Mouse (Mus musculus) ES-E14 (cell line): ENCODE data around the gene Klk10.

Experiments
- CHD2 ChIP-seq: IDR thresholded peaks from 2 replicates; pipeline ENCODE4 v1.6.1; 2014; ENCODE audit warnings: mild to moderate bottlenecking, low read depth, low read length, inconsistent platforms
- MAFK ChIP-seq: IDR thresholded peaks from 2 replicates; pipeline ENCODE4 v1.6.1; 2014; ENCODE audit warnings: mild to moderate bottlenecking, low read depth, low read length, inconsistent platforms; ENCODE audit not compliant: insufficient read depth

DNA sequence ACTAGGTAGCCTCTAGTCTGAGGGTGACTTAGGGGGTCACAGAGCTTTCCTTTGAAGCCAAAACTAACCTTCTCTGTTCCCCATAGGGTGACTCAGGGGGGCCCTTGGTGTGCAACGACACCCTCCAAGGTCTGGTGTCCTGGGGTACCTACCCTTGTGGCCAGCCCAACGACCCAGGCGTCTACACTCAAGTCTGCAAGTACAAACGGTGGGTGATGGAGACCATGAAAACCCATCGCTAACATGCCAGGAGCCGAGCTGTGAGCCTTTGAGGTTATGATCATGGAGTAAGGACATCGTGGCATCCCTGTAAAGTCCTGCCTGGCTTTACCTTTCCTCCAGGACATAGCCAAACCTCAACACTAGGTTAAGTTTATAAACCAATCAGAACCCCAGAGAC is 34.4 kb downstream of the Klk10 start:
- TF ChIP-seq CHD2 (no peak), MAFK (no peak)
